Mouse (Mus musculus) cerebellum, adult 2 months (tissue): ENCODE data around the gene Dusp13. TPM values are rescaled to one million over a fixed set of nuclear protein-coding genes. Genes with fewer than 3 reads are reported as not detected.

ENCODE experiments used
- DNase-seq, 2 experiments: peaks; one replicate each; pipeline ENCODE4 v3.0.0; 2021
- H3K27ac ChIP-seq: fragments of 200-500 bp; 2 replicates; pipeline ENCODE4 v1.5.1; 2012; ENCODE audit warnings: low read length, control low read depth, inconsistent platforms; ENCODE audit not compliant: insufficient read depth
- H3K27me3 ChIP-seq: fragments of 200-500 bp; 2 replicates; pipeline ENCODE4 v1.6.1; 2012; ENCODE audit warnings: inconsistent platforms, mild to moderate bottlenecking, low read length, moderate library complexity; ENCODE audit not compliant: control insufficient read depth, insufficient read depth
- H3K4me1 ChIP-seq: fragments of 200-500 bp; 2 replicates; pipeline ENCODE4 v1.6.1; 2011; ENCODE audit warnings: low read length; ENCODE audit not compliant: control insufficient read depth, insufficient read depth
- H3K4me3 ChIP-seq: fragments of 200-500 bp; replicated peaks from 2 replicates; pipeline ENCODE3; 2011; ENCODE audit warnings: mild to moderate bottlenecking, low read depth, low read length, control low read depth; ENCODE audit not compliant: insufficient read depth
- CTCF ChIP-seq: fragments of 200-500 bp; IDR thresholded peaks from 2 replicates; pipeline ENCODE4 v1.5.1; 2011; ENCODE audit warnings: low read depth, mild to moderate bottlenecking, control low read depth, low read length, moderate library complexity, borderline replicate concordance; ENCODE audit not compliant: insufficient read depth
- POLR2A ChIP-seq: fragments of 200-500 bp; IDR thresholded peaks from 2 replicates; pipeline ENCODE4 v1.6.1; 2011; ENCODE audit warnings: low read length, control low read depth, borderline replicate concordance; ENCODE audit not compliant: insufficient read depth
- WGBS: fragments of 180-500 bp; shearing (Covaris S2); methylation state at CpG from one replicate; pipeline ENCODE4 v1.1.7; 2018; 5-methylcytosine and 5-hydroxymethylcytosine counted together
- polyA plus RNA-seq: library from polyadenylated mRNA; depleted of rRNA; stranded (reverse); fragments of >200 nt; gene quantifications from 2 replicates; pipeline ENCODE4 v1.2.3, GENCODE M21; 2012

Dusp13 gene
- polyA plus RNA-seq, 1 experiment = 0.75 TPM

DNA sequence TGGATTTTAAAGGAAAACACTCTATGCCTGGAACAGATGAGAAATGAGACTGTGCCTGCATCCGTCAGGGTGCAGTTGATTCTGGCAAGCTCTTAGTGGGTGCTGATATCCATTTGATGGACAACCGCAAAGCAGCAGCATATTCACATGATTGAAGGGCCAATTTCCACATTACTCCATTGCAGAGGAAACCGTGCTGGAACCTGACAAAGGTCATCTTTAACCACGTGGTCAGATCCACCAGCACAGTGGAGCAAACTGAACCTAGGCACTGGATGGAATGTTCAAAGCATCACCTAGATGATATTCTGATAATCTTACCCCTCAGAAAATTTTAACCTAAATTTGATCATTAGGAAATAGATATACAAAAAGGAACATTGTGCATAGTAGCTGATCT is 25.2 kb upstream of the Dusp13 start:
- Histone ChIP-seq H3K27me3 (no peaks in the 10 kb centered on the region), H3K4me1 (no peaks in the 10 kb centered on the region; the same call in 1 of the 2 replicates), H3K27ac (no peak overlapping the region), H3K4me3 (no peak overlapping the region)
- TF ChIP-seq CTCF (no peak), POLR2A (no peak)
- no peak for DNase-seq
- WGBS = 79% methylated on average over 4 of the region's 4 CpGs

DNA sequence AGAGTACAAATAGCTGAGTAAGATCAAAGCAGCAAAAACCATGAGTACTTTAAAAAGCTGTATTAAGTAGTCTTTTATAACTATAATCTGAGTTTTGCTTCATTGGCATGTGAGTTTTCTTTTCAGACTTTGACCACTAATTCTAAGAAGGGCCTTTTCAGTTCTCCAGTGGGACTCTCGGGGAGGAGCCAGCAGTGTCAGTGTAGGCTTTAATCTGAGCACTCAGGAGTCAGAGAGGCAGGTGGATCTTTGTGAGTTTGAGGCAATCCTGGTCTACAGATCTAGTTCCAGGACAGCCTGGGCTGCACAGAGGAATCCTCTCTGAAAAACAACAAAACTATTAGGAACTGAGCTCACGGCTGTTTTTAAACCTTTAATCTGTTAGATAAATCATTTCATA is 23.0 kb upstream of the Dusp13 start:
- H3K4me3 ChIP-seq = no peak overlapping the region
- TF ChIP-seq CTCF = no peak
- TF ChIP-seq POLR2A = no peak
- H3K27ac ChIP-seq = no peak overlapping the region
- WGBS = 89% methylated on average over 2 of the region's 2 CpGs
- no peaks in the 10 kb centered on the region; the same call in 1 of the 2 replicates for H3K4me1 ChIP-seq
- DNase-seq = no peak
- no peaks in the 10 kb centered on the region for H3K27me3 ChIP-seq

DNA sequence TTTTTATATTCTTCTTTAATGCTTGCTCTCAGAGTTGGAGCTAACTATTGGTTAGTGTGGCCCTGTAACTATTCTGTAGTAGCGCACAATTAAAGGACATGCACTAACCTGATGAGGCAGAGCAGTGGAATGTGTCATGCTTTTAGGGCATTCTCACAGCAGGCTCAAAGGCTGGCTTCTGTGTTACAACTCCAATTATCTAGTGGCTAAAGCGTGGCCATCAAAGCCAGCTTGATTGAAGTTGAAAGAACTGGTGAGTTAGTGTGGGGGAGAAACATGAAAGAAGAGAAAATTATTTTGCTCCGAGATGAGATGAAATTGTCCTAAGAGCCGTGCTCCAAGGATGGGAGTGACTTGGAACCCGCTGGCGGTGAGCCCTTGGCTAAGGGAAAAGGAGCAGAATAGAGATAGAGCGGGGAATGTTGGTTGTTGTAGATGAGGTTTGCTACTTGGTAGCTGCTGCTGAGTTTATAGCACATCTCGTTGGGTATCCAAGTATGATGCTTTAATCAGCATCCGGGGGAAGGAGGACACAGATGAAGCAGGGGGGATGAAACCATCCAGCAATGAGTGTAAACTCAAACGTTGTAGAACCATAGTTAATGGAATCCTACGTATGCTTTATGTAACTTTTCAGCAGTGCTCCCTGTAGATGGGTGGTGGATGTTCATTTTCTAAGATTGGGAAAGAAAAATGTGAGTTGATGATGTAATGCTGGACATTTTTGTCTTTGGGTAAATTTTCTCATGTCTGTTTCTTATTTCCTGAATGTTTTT is 21.7 kb upstream of the Dusp13 start:
- 64% methylated on average over 11 of the region's 11 CpGs for WGBS
- no peak for TF ChIP-seq POLR2A
- TF ChIP-seq CTCF = no peak
- Histone ChIP-seq H3K27me3 (no peaks in the 10 kb centered on the region), H3K4me3 (no peak overlapping the region), H3K4me1 (peaks cover 2% of the 10 kb centered on the region; the same call in 1 of the 2 replicates), H3K27ac (no peak overlapping the region)
- no peak for DNase-seq

DNA sequence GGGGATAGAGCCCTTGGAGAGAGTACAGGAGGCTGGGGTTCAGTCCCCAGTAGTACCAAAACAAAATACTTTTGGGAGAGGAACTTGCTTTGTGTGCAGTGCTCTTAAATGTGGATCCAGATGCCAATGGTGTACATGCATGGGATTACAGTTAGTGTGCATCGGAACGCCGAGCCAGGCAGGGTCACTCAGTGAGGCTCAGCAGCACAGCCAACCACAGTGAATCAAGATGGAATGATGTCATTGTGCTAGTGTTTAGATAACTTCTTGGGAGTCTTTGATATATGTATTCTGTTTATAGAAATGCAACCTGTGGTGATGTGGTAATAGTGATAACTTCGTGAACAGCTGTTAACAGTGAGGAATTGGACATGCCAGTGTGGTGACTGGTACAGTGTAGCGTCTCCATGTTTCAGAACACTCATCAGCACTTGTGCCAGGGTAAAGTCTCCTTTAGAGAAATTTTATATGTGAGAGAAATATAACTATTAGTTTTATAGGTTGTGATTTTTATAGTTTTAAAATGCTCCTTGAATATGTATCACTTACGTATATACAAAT is 15.5 kb upstream of the Dusp13 start:
- no peaks in the 10 kb centered on the region for H3K27me3 ChIP-seq
- peaks cover 19% of the 10 kb centered on the region for H3K4me1 ChIP-seq
- TF ChIP-seq CTCF (no peak), POLR2A (no peak)
- no peak for DNase-seq
- 91% methylated on average over 6 of the region's 6 CpGs for WGBS
- no peak overlapping the region for H3K27ac ChIP-seq
- no peak overlapping the region for H3K4me3 ChIP-seq

DNA sequence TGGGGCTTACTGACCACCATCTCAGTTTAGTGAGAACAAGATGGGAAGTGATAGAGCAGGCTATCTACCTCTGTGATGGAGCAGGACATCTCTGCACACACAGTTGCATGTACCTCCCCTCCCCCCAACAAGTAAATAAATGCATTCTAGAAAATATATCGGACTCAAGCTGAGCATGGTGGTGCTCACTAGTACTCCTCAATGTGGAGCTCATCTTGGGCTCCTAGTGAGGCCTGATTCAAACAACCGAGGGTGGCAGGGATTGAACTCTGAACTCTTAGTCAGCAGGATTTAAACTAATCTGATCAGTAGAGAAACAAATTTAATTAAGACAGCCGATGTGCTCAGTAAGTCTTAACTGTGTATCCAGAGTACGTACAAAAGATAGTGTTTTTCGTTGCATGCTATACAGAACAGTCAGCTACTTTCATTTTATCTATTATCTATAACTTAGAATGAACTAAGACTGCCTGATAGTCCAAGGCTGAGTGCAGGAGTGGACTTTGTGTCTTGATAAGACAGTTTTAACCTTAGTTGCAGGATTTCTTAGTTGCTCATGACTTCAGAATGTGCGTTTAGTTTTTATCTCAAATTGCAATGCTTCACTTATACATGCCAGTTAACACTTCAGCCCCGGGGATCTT is 14.9 kb upstream of the Dusp13 start:
- Histone ChIP-seq H3K4me3 (no peak overlapping the region), H3K27ac (no peak overlapping the region), H3K4me1 (peaks cover 19% of the 10 kb centered on the region), H3K27me3 (no peaks in the 10 kb centered on the region)
- DNase-seq = no peak
- TF ChIP-seq CTCF = no peak
- no peak for TF ChIP-seq POLR2A
- WGBS = 86% methylated on average over 7 of the region's 7 CpGs

DNA sequence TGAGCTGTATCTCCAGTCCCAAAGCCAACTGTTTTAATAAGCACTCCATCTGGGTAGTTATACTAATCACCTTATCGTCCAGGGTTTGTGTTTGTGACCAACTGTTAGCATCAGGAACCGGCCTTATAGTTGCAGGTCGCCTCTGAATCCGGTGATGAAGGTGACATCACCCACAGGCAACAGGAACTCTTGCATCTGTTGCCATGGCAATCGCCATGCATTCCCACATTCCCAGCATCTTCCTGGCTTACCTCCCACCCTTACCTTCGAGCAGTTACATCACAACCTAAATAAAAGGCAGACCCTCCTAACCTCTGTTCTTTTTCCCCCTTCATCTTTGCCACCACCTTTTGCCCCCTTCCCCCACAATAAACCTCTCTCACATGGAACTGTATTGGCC is 13.7 kb upstream of the Dusp13 start:
- peak in 1 of 2 experiments; percentile 53 for DNase-seq
- Histone ChIP-seq H3K27ac (no peak overlapping the region), H3K4me1 (peaks cover 19% of the 10 kb centered on the region), H3K27me3 (no peaks in the 10 kb centered on the region), H3K4me3 (no peak overlapping the region)
- 16% methylated on average over 6 of the region's 6 CpGs for WGBS
- no peak for TF ChIP-seq CTCF
- TF ChIP-seq POLR2A = no peak

DNA sequence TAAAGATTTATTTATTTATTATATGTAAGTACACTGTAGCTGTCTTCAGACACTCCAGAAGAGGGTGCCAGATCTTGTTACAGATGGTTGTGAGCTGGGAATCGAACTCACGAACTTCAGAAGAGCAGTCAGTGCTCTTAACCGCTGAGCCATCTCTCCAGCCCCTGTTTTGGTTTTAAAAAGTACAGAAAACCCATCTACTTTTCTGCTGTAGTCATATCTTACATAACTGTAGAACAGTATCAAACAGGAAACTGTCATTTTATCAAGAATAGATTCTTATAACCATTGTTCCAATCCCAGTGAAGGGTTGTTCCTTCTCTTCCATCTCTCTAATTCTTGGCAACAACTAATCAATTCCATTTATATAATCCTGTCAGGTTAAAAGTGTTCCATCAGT is 12.8 kb upstream of the Dusp13 start:
- no peak for TF ChIP-seq POLR2A
- no peak for TF ChIP-seq CTCF
- Histone ChIP-seq H3K4me1 (peaks cover 19% of the 10 kb centered on the region), H3K27me3 (no peaks in the 10 kb centered on the region), H3K27ac (no peak overlapping the region), H3K4me3 (no peak overlapping the region)
- DNase-seq = no peak
- 96% methylated on average over 3 of the region's 3 CpGs for WGBS

DNA sequence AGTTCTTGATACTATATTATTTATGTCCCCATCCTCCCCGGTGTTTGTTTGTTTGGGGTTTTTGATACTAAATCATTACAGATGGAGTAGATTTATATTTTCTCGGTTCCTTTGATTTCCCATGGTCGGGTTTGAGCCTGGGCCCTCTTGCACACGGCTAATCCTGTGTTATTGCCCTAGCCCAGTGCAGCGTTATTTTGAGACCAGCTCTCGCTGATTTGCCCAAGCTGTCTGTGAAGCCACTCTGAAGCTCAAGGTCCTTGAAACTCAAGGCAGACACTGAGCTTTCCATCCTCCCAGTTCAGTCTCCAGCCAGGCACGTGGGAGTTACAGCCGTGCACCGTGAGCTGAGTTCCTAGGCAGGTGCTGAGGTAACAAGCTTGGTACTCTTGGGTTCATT is 10.6 kb upstream of the Dusp13 start:
- Histone ChIP-seq H3K4me1 (peaks cover 17% of the 10 kb centered on the region), H3K27me3 (no peaks in the 10 kb centered on the region), H3K27ac (no peak overlapping the region), H3K4me3 (no peak overlapping the region)
- TF ChIP-seq POLR2A = no peak
- TF ChIP-seq CTCF = no peak
- WGBS = 69% methylated on average over 9 of the region's 9 CpGs
- no peak for DNase-seq
